Mouse (Mus musculus) MEL (cell line): ENCODE measurements around the gene Dedd.

ENCODE experiments used
- CHD1 ChIP-seq: IDR thresholded peaks from 2 replicates; pipeline ENCODE4 v1.6.1; 2012; ENCODE audit warnings: low read depth, mild to moderate bottlenecking, inconsistent platforms, low read length, improper control_type of control experiment
- CTCF ChIP-seq, 3 experiments: IDR thresholded peaks in 2 of 3; conservative IDR thresholded peaks in 1 of 3; 2 replicates each; pipeline ENCODE4 v1.5.1; 2011 to 2012; ENCODE audit warnings: low read length in 3 of 3, low read depth in 2 of 3, mild to moderate bottlenecking in 2 of 3, improper control_type of control experiment in 1 of 3, inconsistent platforms in 1 of 3, mixed read lengths in 1 of 3, moderate library complexity in 1 of 3; ENCODE audit not compliant: control insufficient read depth in 1 of 3, insufficient read depth in 1 of 3, poor library complexity in 1 of 3, severe bottlenecking in 1 of 3
- ETS1 ChIP-seq: IDR thresholded peaks from 2 replicates; pipeline ENCODE4 v1.6.1; 2012; ENCODE audit warnings: low read depth, mild to moderate bottlenecking, inconsistent platforms, low read length, improper control_type of control experiment, moderate library complexity
- GATA1 ChIP-seq: IDR thresholded peaks from 2 replicates; pipeline ENCODE4 v1.6.1; 2011; ENCODE audit warnings: low read depth, low read length, improper control_type of control experiment
- MAZ ChIP-seq: IDR thresholded peaks from 2 replicates; pipeline ENCODE4 v1.6.1; 2012; ENCODE audit warnings: low read depth, mild to moderate bottlenecking, inconsistent platforms, low read length, improper control_type of control experiment
- POLR2A ChIP-seq, 2 experiments: IDR thresholded peaks; 2 replicates each; pipeline ENCODE4 v1.6.1; 2011 to 2012; ENCODE audit warnings: low read length in 2 of 2, mild to moderate bottlenecking in 2 of 2, control low read depth in 1 of 2, improper control_type of control experiment in 1 of 2, low read depth in 1 of 2, moderate library complexity in 1 of 2; ENCODE audit not compliant: control insufficient read depth in 1 of 2, insufficient read depth in 1 of 2, poor library complexity in 1 of 2
- ZNF384 ChIP-seq: IDR thresholded peaks from 2 replicates; pipeline ENCODE4 v1.6.1; 2012; ENCODE audit warnings: low read depth, mild to moderate bottlenecking, inconsistent platforms, low read length, improper control_type of control experiment

GRCm38 (mm10) chr1:171279721-171280120 is 49.2 kb upstream of the Dedd start:
- TF ChIP-seq MAZ (no peak), POLR2A (IDR thresholded peaks at IDR 0.05; ENCODE audit: control insufficient read depth in 1 of 2, insufficient read depth in 1 of 2, low read depth in 1 of 2, low read length in 2 of 2, poor library complexity in 1 of 2) (no peak), CTCF (IDR thresholded peaks at IDR 0.05 in 2 of 3, conservative IDR thresholded peaks at IDR 0.05 in 1 of 3; ENCODE audit: control insufficient read depth in 1 of 3, insufficient read depth in 1 of 3, low read depth in 2 of 3, low read length in 3 of 3, poor library complexity in 1 of 3, severe bottlenecking in 1 of 3) (no peak), CHD1 (no peak), GATA1 (no peak), ETS1 (no peak), ZNF384 (no peak)
